Mouse (Mus musculus): Measurements from ENCODE around the gene Ptpn1. TPM values are rescaled to one million over a fixed set of nuclear protein-coding genes. Genes with fewer than 3 reads are reported as not detected.
A peak's percentile ranks its signal among the peaks of the same experiment; 100 is the strongest.

Gene Ptpn1
- polyA plus RNA-seq, 1 experiment from 2014 or later: 53.4 TPM

DNA sequence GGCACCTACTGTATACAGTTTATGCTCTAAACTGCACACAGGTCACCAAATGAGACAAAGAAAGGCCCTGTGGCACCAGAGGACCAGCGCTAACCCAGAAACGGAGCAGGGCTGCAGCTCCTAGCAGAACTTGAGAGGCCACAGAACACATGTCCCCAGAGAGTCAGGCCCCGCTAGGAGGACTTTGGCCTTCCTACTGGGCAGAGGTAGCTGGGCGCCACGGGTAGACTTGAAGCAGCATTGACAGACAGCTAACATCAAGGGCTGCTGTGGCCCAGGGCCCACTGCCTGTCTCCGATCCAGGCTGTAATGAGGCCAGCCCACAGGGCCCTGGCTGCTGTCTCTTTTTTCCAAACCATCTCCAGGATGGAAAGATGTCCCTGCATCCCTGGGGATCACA, 74.6 kb downstream of the Ptpn1 start:
- no peaks in the 10 kb centered on the region for H3K9me3 ChIP-seq (ENCODE audit: control insufficient read depth, low read length)
- no peak overlapping the region for H3K9ac ChIP-seq (ENCODE audit: low read depth, low read length)
- H3K4me2 ChIP-seq (replicated peaks; ENCODE audit: low read depth, low read length): no peak overlapping the region
- ATAC-seq (ENCODE audit: low FRiP score, low TSS enrichment): no peak
- H3K36me3 ChIP-seq (ENCODE audit: control insufficient read depth, insufficient read depth, low read length): no peaks in the 10 kb centered on the region
- no peak overlapping the region for H3K4me3 ChIP-seq (ENCODE audit: low read length)
- 0 out of 2 replicates have a peak overlapping the region, but pooled peaks have one; percentile 17 for H3K27ac ChIP-seq (ENCODE audit: low read depth, low read length)
- 86% methylated on average over 6 of the region's 6 CpGs for WGBS
- no peaks in the 10 kb centered on the region for H3K27me3 ChIP-seq (ENCODE audit: control insufficient read depth, insufficient read depth, low read length)
- peaks cover 22% of the 10 kb centered on the region; the same call in 1 of the 2 replicates for H3K4me1 ChIP-seq (ENCODE audit: control insufficient read depth, insufficient read depth, low read length)

DNA sequence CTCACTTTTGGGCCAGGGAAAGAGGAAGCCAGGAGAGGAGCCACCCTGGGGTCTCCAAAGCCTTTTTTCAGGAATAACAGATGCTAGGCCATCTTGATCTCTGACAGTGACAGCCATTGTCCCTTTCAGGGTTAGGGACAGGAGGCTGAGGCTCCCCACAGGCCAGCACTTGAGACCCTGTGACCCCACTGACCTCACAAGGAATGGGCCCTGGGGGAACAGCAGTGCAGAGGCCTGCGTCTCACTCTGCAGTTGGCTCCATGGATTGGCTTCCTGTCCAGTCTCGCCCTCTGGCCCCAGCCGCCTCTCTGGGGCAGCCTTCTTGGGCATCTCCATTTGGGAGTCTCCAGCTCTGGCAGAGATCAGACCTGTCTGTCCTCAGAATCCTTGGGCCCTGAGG, 76.3 kb downstream of the Ptpn1 start:
- Histone ChIP-seq H3K4me3 (ENCODE audit: low read length) (no peak overlapping the region), H3K27ac (ENCODE audit: low read depth, low read length) (no peak overlapping the region), H3K9me3 (ENCODE audit: control insufficient read depth, low read length) (no peaks in the 10 kb centered on the region), H3K9ac (ENCODE audit: low read depth, low read length) (no peak overlapping the region), H3K36me3 (ENCODE audit: control insufficient read depth, insufficient read depth, low read length) (no peaks in the 10 kb centered on the region), H3K4me2 (replicated peaks; ENCODE audit: low read depth, low read length) (no peak overlapping the region), H3K27me3 (ENCODE audit: control insufficient read depth, insufficient read depth, low read length) (no peaks in the 10 kb centered on the region), H3K4me1 (ENCODE audit: control insufficient read depth, insufficient read depth, low read length) (peaks cover 22% of the 10 kb centered on the region; the same call in 1 of the 2 replicates)
- 73% methylated on average over 3 of the region's 3 CpGs for WGBS
- ATAC-seq (ENCODE audit: low FRiP score, low TSS enrichment): no peak

DNA sequence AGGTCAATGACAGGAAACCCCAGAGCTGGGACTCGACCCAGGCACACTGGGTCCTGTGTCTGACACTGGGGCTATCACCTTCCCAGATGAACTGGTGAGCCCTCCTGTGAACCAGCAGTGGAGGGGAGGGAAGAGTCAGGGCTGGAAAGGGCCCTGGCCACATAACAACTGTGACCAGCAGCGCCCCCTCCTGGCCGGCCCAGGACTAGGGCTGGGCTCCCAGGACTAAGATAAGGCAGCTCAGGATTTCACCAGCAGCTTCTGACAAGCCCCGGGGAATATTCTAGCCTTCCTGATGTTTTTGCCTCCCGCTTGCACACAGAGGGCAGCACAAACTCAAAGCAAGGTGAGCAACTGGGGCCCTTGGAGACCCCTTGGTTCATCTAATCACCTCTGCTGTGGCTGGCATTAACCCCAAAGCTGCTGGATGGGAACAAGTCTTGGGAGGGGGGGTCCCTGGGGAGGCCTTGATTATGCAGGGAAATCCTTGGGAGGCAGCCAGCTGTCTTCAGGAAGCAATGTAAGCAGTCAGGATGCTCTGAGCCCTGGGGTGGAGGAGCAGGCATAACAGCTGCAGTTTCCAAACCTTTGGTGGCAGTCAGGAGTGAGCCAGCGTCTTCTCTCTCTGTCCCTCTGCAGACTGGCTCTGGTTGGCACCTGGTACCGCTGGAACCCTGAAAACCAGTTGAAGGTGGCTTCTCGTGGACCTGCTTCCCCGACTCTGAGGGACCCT, 78.2 kb downstream of the Ptpn1 start, which contains the start of gene Ripor3:
Gene Ripor3, minus strand, starts transcription at position 683 of the 733 bp plus-strand sequence.
- 30% methylated on average over 9 of the region's 9 CpGs for WGBS
- Histone ChIP-seq H3K4me1 (ENCODE audit: control insufficient read depth, insufficient read depth, low read length) (peaks cover 16% of the 10 kb centered on the region; the same call in 1 of the 2 replicates), H3K27me3 (ENCODE audit: control insufficient read depth, insufficient read depth, low read length) (no peaks in the 10 kb centered on the region), H3K9ac (ENCODE audit: low read depth, low read length) (no peak within 1 kb of the TSS), H3K9me3 (ENCODE audit: control insufficient read depth, low read length) (no peaks in the 10 kb centered on the region), H3K36me3 (ENCODE audit: control insufficient read depth, insufficient read depth, low read length) (no peaks in the 10 kb centered on the region), H3K4me2 (replicated peaks; ENCODE audit: low read depth, low read length) (no peak within 1 kb of the TSS), H3K27ac (ENCODE audit: low read depth, low read length) (no peak within 1 kb of the TSS), H3K4me3 (ENCODE audit: low read length) (no peak within 1 kb of the TSS)
- ATAC-seq (ENCODE audit: low FRiP score, low TSS enrichment): no peak

DNA sequence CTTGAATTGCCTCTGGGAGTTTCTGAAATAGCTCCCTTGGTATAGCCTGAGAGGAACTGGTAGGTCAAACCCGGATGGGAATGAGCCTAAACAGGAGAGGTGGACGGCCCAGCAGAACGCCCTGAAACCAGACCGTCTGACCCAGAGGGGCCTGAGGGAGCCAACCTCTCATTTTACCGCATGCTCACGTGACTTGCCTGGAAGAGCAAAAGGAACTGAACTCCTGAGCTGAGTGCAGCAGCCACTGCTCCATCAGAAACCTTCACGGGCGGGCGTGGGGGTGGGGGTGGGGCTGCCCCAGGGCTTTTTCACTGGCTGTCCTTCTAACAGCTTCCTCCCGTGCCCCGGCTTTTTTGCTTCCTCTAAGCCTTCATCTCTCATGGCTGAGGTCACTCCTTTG, 79.0 kb downstream of the Ptpn1 start:
- Histone ChIP-seq H3K4me2 (replicated peaks; ENCODE audit: low read depth, low read length) (no peak overlapping the region), H3K36me3 (ENCODE audit: control insufficient read depth, insufficient read depth, low read length) (no peaks in the 10 kb centered on the region), H3K27me3 (ENCODE audit: control insufficient read depth, insufficient read depth, low read length) (no peaks in the 10 kb centered on the region), H3K4me1 (ENCODE audit: control insufficient read depth, insufficient read depth, low read length) (peaks cover 12% of the 10 kb centered on the region; the same call in 1 of the 2 replicates), H3K9ac (ENCODE audit: low read depth, low read length) (no peak overlapping the region), H3K9me3 (ENCODE audit: control insufficient read depth, low read length) (no peaks in the 10 kb centered on the region), H3K27ac (ENCODE audit: low read depth, low read length) (no peak overlapping the region), H3K4me3 (ENCODE audit: low read length) (no peak overlapping the region)
- 8% methylated on average over 11 of the region's 11 CpGs for WGBS
- ATAC-seq (ENCODE audit: low FRiP score, low TSS enrichment): no peak

DNA sequence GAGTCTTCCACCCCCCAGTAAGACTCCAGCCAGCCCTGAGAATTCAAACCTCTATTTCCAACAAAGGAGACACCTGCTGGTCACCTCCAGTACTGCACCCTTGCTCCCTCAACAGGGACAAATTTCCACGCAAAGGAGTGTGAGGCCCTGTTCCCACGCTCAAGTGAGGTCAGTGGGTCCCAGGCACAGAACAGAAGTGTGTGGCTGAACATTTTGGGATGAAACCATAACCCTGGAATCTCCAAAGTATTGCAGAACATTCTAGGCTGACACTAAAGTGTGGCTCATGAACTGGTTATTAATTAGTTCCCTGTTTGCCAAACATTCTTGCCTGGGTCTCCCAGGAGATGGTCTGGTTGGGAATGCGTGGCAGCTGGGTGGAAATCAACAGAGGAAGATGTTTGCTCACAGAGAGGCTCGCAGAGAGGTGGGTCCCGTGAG, 85.1 kb downstream of the Ptpn1 start:
- Histone ChIP-seq H3K27me3 (ENCODE audit: control insufficient read depth, insufficient read depth, low read length) (no peaks in the 10 kb centered on the region), H3K36me3 (ENCODE audit: control insufficient read depth, insufficient read depth, low read length) (no peaks in the 10 kb centered on the region), H3K4me2 (replicated peaks; ENCODE audit: low read depth, low read length) (no peak overlapping the region), H3K27ac (ENCODE audit: low read depth, low read length) (no peak overlapping the region), H3K4me3 (ENCODE audit: low read length) (no peak overlapping the region), H3K9ac (ENCODE audit: low read depth, low read length) (no peak overlapping the region), H3K4me1 (ENCODE audit: control insufficient read depth, insufficient read depth, low read length) (0 out of 2 replicates have a peak, but pooled peaks cover 4% of the 10 kb centered on the region), H3K9me3 (ENCODE audit: control insufficient read depth, low read length) (no peaks in the 10 kb centered on the region)
- ATAC-seq (ENCODE audit: low FRiP score, low TSS enrichment): no peak
- 41% methylated on average over 5 of the region's 5 CpGs for WGBS

DNA sequence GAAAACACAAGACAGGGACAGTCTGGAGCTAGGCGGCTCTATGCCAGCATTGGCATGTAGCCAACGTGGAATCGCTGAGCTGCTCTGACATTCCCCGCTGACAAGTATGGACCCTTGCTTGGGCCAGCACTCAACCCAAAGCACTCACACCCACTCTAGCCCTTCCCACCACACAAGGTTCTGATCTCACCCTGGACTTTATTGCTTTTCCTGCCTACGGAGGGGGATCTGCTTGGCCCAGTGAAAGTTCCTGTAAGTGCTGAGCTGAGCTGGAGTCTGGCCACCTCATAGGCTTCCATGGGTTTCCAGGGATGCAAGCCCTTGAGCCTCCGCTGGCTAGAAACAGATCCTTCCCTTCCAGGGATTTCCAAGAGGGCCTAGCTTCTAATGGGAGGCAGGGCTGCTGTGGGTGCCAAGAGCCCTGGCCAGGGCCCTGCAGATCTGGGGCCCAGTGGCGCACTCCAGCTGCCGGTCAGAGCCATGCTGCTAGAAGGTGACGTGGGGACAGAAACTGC, 87.4 kb downstream of the Ptpn1 start:
- Histone ChIP-seq H3K36me3 (ENCODE audit: control insufficient read depth, insufficient read depth, low read length) (no peaks in the 10 kb centered on the region), H3K4me1 (ENCODE audit: control insufficient read depth, insufficient read depth, low read length) (0 out of 2 replicates have a peak, but pooled peaks cover 4% of the 10 kb centered on the region), H3K27ac (ENCODE audit: low read depth, low read length) (peak overlapping the region; percentile 0; the same call in 1 of the 2 replicates), H3K27me3 (ENCODE audit: control insufficient read depth, insufficient read depth, low read length) (no peaks in the 10 kb centered on the region), H3K4me3 (ENCODE audit: low read length) (no peak overlapping the region), H3K9ac (ENCODE audit: low read depth, low read length) (no peak overlapping the region), H3K4me2 (replicated peaks; ENCODE audit: low read depth, low read length) (no peak overlapping the region), H3K9me3 (ENCODE audit: control insufficient read depth, low read length) (no peaks in the 10 kb centered on the region)
- ATAC-seq (ENCODE audit: low FRiP score, low TSS enrichment): no peak
- WGBS: 84% methylated on average over 9 of the region's 9 CpGs

DNA sequence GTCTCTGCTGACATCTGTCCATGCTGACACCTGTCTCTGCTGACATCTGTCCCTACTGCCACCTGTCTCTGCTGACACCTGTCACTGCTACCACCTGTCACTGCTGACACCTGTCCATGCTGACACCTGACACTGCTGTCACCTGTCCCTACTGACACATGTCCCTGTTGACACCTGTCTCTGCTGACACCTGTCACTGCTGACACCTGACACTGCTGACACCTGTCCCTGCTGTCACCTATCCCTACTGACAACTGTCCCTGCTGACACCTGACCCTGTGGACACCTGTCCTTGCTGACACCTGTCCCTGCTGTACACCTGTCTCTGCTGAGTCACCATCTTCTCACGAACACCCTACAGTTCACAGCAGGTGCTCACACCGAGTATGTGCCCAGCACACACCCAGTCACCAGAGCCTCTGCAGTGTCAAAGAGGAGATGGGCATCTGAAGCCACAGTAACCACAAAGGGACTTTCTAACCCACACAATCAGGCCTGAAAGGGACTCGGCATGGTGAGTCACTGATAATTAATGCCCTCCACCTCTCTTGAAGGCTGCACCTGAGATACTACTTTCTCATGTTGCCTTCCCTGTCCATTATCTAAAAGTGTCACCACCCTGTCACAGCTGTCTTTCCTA, 92.0 kb downstream of the Ptpn1 start:
- Histone ChIP-seq H3K27me3 (ENCODE audit: control insufficient read depth, insufficient read depth, low read length) (no peaks in the 10 kb centered on the region), H3K4me1 (ENCODE audit: control insufficient read depth, insufficient read depth, low read length) (0 out of 2 replicates have a peak, but pooled peaks cover 4% of the 10 kb centered on the region), H3K4me3 (ENCODE audit: low read length) (no peak overlapping the region), H3K9ac (ENCODE audit: low read depth, low read length) (no peak overlapping the region), H3K36me3 (ENCODE audit: control insufficient read depth, insufficient read depth, low read length) (no peaks in the 10 kb centered on the region), H3K27ac (ENCODE audit: low read depth, low read length) (no peak overlapping the region), H3K4me2 (replicated peaks; ENCODE audit: low read depth, low read length) (no peak overlapping the region), H3K9me3 (ENCODE audit: control insufficient read depth, low read length) (peaks cover 7% of the 10 kb centered on the region)
- 70% methylated on average over 3 of the region's 3 CpGs for WGBS
- ATAC-seq (ENCODE audit: low FRiP score, low TSS enrichment): no peak

DNA sequence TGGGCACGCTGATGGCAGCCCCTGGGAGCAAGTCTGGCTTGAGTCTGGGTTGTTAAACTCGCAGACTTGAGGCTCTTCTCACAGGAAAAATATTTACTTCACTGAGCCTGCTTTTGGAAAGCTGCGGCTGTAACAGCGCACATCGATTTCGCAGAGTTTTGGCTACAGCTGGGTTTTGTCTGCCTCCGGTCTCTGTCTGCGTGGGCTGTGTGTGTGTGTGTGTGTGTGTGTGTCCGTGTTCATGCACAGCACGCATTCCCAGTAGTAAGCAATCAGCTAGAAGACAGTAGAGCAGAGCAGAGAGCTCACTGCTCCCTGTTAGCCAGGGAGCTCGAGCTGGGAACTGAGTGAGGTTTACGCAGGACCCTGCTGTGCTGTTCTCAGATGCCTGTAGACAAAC, 93.3 kb downstream of the Ptpn1 start:
- H3K27me3 ChIP-seq (ENCODE audit: control insufficient read depth, insufficient read depth, low read length): no peaks in the 10 kb centered on the region
- H3K4me2 ChIP-seq (replicated peaks; ENCODE audit: low read depth, low read length): no peak overlapping the region
- H3K36me3 ChIP-seq (ENCODE audit: control insufficient read depth, insufficient read depth, low read length): no peaks in the 10 kb centered on the region
- H3K4me1 ChIP-seq (ENCODE audit: control insufficient read depth, insufficient read depth, low read length): 0 out of 2 replicates have a peak, but pooled peaks cover 4% of the 10 kb centered on the region
- 33% methylated on average over 12 of the region's 12 CpGs for WGBS
- H3K27ac ChIP-seq (ENCODE audit: low read depth, low read length): peak overlapping the region; percentile 68
- no peak overlapping the region for H3K9ac ChIP-seq (ENCODE audit: low read depth, low read length)
- peaks cover 8% of the 10 kb centered on the region for H3K9me3 ChIP-seq (ENCODE audit: control insufficient read depth, low read length)
- H3K4me3 ChIP-seq (ENCODE audit: low read length): no peak overlapping the region
- peak; percentile 58; the same call in 1 of the 2 replicates for ATAC-seq (ENCODE audit: low FRiP score, low TSS enrichment)

DNA sequence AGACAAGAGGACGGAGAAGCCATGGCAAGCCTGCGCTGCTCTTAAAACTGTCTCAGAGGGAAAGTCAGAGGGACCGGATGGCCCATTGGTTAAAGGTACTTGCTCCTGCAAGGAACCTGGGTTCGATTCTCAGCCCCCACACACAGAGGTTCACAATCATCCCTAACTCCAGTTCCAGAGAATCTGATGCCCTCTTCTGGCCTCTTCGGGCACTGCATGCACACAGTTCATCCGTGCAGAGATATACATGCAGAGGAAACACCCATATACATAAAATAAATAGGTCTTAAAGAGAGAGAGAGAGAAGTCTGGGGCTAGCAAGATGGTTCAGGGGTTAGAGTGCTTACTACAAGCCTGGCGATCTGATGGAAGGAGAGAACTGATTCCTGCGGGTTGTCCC, 94.0 kb downstream of the Ptpn1 start:
- 91% methylated on average over 8 of the region's 8 CpGs for WGBS
- H3K9ac ChIP-seq (ENCODE audit: low read depth, low read length): no peak overlapping the region
- H3K27me3 ChIP-seq (ENCODE audit: control insufficient read depth, insufficient read depth, low read length): no peaks in the 10 kb centered on the region
- no peak overlapping the region for H3K4me3 ChIP-seq (ENCODE audit: low read length)
- no peak for ATAC-seq (ENCODE audit: low FRiP score, low TSS enrichment)
- H3K36me3 ChIP-seq (ENCODE audit: control insufficient read depth, insufficient read depth, low read length): no peaks in the 10 kb centered on the region
- peaks cover 8% of the 10 kb centered on the region for H3K9me3 ChIP-seq (ENCODE audit: control insufficient read depth, low read length)
- 0 out of 2 replicates have a peak, but pooled peaks cover 4% of the 10 kb centered on the region for H3K4me1 ChIP-seq (ENCODE audit: control insufficient read depth, insufficient read depth, low read length)
- H3K27ac ChIP-seq (ENCODE audit: low read depth, low read length): peak overlapping the region; percentile 68; the same call in 1 of the 2 replicates
- no peak overlapping the region for H3K4me2 ChIP-seq (replicated peaks; ENCODE audit: low read depth, low read length)

All from kidney, embryonic 14.5 days (tissue).